Mouse (Mus musculus) thymus, adult 2 months (tissue): ENCODE measurements around the gene Eif2ak1.

ENCODE experiments used
- CTCF ChIP-seq: fragments of 200-500 bp; IDR thresholded peaks from 2 replicates; pipeline ENCODE4 v1.5.1; 2012; ENCODE audit warnings: mild to moderate bottlenecking, control low read depth, low read length, moderate library complexity, borderline replicate concordance; ENCODE audit not compliant: control insufficient read depth, poor library complexity, insufficient read depth; ENCODE audit errors: extremely low read depth
- POLR2A ChIP-seq: fragments of 200-500 bp; IDR thresholded peaks from 2 replicates; pipeline ENCODE4 v1.6.1; 2012; ENCODE audit warnings: mild to moderate bottlenecking, low read length, control low read depth, moderate library complexity; ENCODE audit not compliant: control insufficient read depth, poor library complexity, insufficient read depth; ENCODE audit errors: extremely low read depth

DNA sequence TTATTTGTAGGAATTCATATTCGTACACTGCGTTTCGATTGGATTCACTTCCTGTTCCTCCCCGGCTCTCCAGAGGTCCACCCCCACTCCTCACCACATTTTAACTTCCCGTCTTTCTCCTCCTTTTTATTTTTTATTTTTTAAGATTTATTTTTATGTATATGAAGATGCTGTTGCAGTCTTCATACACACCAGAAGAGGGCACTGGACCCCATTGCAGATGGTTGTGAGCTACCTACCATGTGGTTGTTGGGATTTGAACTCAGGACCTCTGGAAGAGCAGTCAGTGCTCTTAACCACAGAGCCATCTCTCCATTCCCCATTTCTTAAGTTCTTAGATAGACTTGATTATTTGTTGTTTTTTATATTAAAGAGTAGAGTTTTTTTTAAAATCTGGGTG is 3.2 kb downstream of the Eif2ak1 start:
- TF ChIP-seq CTCF = no peak
- no peak for TF ChIP-seq POLR2A
